Mouse (Mus musculus): ENCODE measurements around the gene Amot. TPM values are rescaled to one million over a fixed set of nuclear protein-coding genes. Genes with fewer than 3 reads are reported as not detected.

The Amot gene
- total RNA-seq, 2 experiments from 2014 or later, result 30.9 to 32.4 TPM

Other genes starting within 250 kb of the Amot start
- 1 to 10 TPM; 4.1 to 5.9 TPM for gene Lhfpl1, start 156.1 kb downstream of the Amot start, total RNA-seq (2021)

Data from layer of hippocampus, postnatal 14 days (tissue).